Comparison of ENCODE assay signal across 13 mouse cellular contexts in genomic region chr9:42141549-42142210, GRCm38 (mm10). TPM values are rescaled to one million over a fixed set of nuclear protein-coding genes. Genes with fewer than 3 reads are reported as not detected.
DNase-seq lines count a peak whose midpoint lies in the region; ATAC-seq and TF ChIP-seq lines count a peak whose summit lies in the region.
"Had no signal": no experiment of that assay in that cellular context is flagged by ENCODE, and none has a peak within 500 bp of the region (broad histone marks: within the 10 kb centered on the region; RNA-seq: fewer than 3 reads in every experiment).

No protein-coding gene starts in this region.

- no peaks in the 10 kb centered on the region for H3K27me3 ChIP-seq in spleen, adult 2 months (ENCODE audit: control insufficient read depth, insufficient read depth, low read length)
- no peaks in the 10 kb centered on the region for H3K27me3 ChIP-seq in forebrain, postnatal 0 days (ENCODE audit: insufficient read depth, low read length)
- H3K27me3 ChIP-seq: intestine, embryonic 15.5 days had no signal

- peak; percentile 14; the same call in 1 of the 2 replicates for TF ChIP-seq POLR2A in spleen, adult 2 months (IDR thresholded peaks at IDR 0.05; ENCODE audit: low read depth, low read length)

- DNase-seq in 416B (ENCODE audit: low read depth), result peak; percentile 14
- DNase-seq in spleen, adult 2 months (ENCODE audit: low read depth in 1 of 2, low spot score in 2 of 2), result peak; percentile 68 to 92
- no peak for DNase-seq in cerebellum, postnatal 4 days (ENCODE audit: low spot score in 2 of 2)
- DNase-seq in embryo, embryonic 10.5 days (ENCODE audit: low spot score), result no peak
- no peak for DNase-seq in forebrain, postnatal 0 days
- DNase-seq: adrenal gland, postnatal 36 days; cerebellum, adult 8-10 months; kidney, postnatal 25 days; right cerebral cortex, postnatal 14 days had no signal

- H3K4me3 ChIP-seq in macrophage (ENCODE audit: inconsistent target), result no peak overlapping the region
- H3K4me3 ChIP-seq in spleen, adult 2 months (ENCODE audit: extremely low read depth, insufficient read depth, insufficient read length), result no peak overlapping the region
- no peak overlapping the region for H3K4me3 ChIP-seq in forebrain, postnatal 0 days (ENCODE audit: low read depth, low read length)
- H3K4me3 ChIP-seq: embryonic facial prominence, embryonic 10.5 days; intestine, embryonic 15.5 days had no signal

- peaks cover 14% of the 10 kb centered on the region for H3K4me1 ChIP-seq in spleen, adult 2 months (ENCODE audit: control insufficient read depth, insufficient read depth, insufficient read length)
- no peaks in the 10 kb centered on the region for H3K4me1 ChIP-seq in forebrain, postnatal 0 days (ENCODE audit: insufficient read depth)
- H3K4me1 ChIP-seq: embryonic facial prominence, embryonic 10.5 days; intestine, embryonic 15.5 days had no signal

- no peak overlapping the region for H3K4me2 ChIP-seq in forebrain, postnatal 0 days (ENCODE audit: low read depth)
- H3K4me2 ChIP-seq: intestine, embryonic 15.5 days had no signal

- no peaks in the 10 kb centered on the region for H3K79me2 ChIP-seq in macrophage (ENCODE audit: inconsistent target)

- H3K9me3 ChIP-seq in forebrain, postnatal 0 days (ENCODE audit: low read length), result no peaks in the 10 kb centered on the region
- H3K9me3 ChIP-seq: intestine, embryonic 15.5 days had no signal

- peak overlapping the region; percentile 29 for H3K27ac ChIP-seq in macrophage
- peak overlapping the region; percentile 80 for H3K27ac ChIP-seq in spleen, adult 2 months (ENCODE audit: insufficient read depth, low read length)
- no peak overlapping the region for H3K27ac ChIP-seq in forebrain, postnatal 0 days (ENCODE audit: low read depth, low read length)
- H3K27ac ChIP-seq: embryonic facial prominence, embryonic 10.5 days; intestine, embryonic 15.5 days had no signal

- H3K9ac ChIP-seq in forebrain, postnatal 0 days, result no peak overlapping the region
- H3K9ac ChIP-seq: intestine, embryonic 15.5 days had no signal

- TF ChIP-seq CTCF in spleen, adult 2 months (IDR thresholded peaks at IDR 0.05; ENCODE audit: extremely low read depth, insufficient read depth, insufficient read length, insufficient replicate concordance), result peak; percentile 17; the same call in 1 of the 2 replicates
- no peak for TF ChIP-seq CTCF in forebrain, postnatal 0 days (IDR thresholded peaks at IDR 0.05; ENCODE audit: low read depth)

- ATAC-seq in CD4-positive, CD25-positive, alpha-beta regulatory T cell, adult 4 months, result peak; percentile 86
- no peak for ATAC-seq in forebrain, postnatal 0 days
- ATAC-seq: intestine, embryonic 15.5 days had no signal

- no peaks in the 10 kb centered on the region for H3K36me3 ChIP-seq in macrophage (ENCODE audit: inconsistent target)
- H3K36me3 ChIP-seq in spleen, adult 2 months (ENCODE audit: control insufficient read depth, insufficient read depth, low read length), result no peaks in the 10 kb centered on the region
- no peaks in the 10 kb centered on the region for H3K36me3 ChIP-seq in forebrain, postnatal 0 days (ENCODE audit: insufficient read depth)
- H3K36me3 ChIP-seq: embryonic facial prominence, embryonic 10.5 days; intestine, embryonic 15.5 days had no signal

- WGBS in macrophage (ENCODE audit: missing documents), result 6% methylated on average over 6 of the region's 6 CpGs
- 35% methylated on average over 6 of the region's 6 CpGs for WGBS in spleen, adult 2 months
- WGBS in forebrain, postnatal 0 days, result 84% methylated on average over 6 of the region's 6 CpGs

RNA-seq across cellular contexts. Expression of gene Sorl1, which starts 17.6 kb away (rescaled TPM):
- 10 to 100 TPM; 26.9 to 33.5 TPM for polyA plus RNA-seq in CD4-positive, CD25-positive, alpha-beta regulatory T cell, adult 4 months (2017; shearing (Covaris generic))
- total RNA-seq in macrophage (2018; cell fraction: chromatin; rRNA removed), result 10 to 100 TPM in 25 of 26 experiments, 1 to 10 TPM in 1; 8.7 to 58.9 (median 27.2) TPM
- total RNA-seq in macrophage (2018; cell fraction: cytosol; rRNA removed), result 10 to 100 TPM in 23 of 26 experiments, 1 to 10 TPM in 3; 7.8 to 40.2 (median 19.3) TPM
- total RNA-seq in macrophage (2018; cell fraction: nucleus; rRNA removed), result 10 to 100 TPM; 23.7 to 92.5 (median 48.1) TPM
- polyA plus RNA-seq in macrophage (2018), result 8.2 to 36.8 TPM (median 23.6 TPM) in 3 replicates
- 69.7 and 93.6 TPM in 2 replicates for polyA plus RNA-seq in spleen, adult 2 months (2012; rRNA removed)
- 15.2 and 17.9 TPM in 2 replicates for total RNA-seq in forebrain, postnatal 0 days (2014; rRNA removed)
- 5.6 and 6.4 TPM in 2 replicates for polyA plus RNA-seq in forebrain, postnatal 0 days (2015; fragmentation: Nextera tagmentation; extraction: Ambion mirVana)

Comparison
In these comparisons a context has a peak if more than half of its experiments do, and no peak if none do; other contexts are left out.
1. DNase-seq: peak in 416B (single experiment) and spleen, adult 2 months (2 of 2); none in cerebellum, postnatal 4 days (0 of 2), embryo, embryonic 10.5 days (single experiment) and forebrain, postnatal 0 days (single experiment).